Mouse (Mus musculus): Measurements from ENCODE around the gene Cabp1. TPM values are rescaled to one million over a fixed set of nuclear protein-coding genes. Genes with fewer than 3 reads are reported as not detected.

The Cabp1 gene
- polyA plus RNA-seq, 1 experiment, result not detected

- Histone ChIP-seq H3K4me3 (replicated peaks) (no peak overlapping the region), H3K9me3 (ENCODE audit: control insufficient read depth, low read length) (no peaks in the 10 kb centered on the region), H3K4me1 (ENCODE audit: control insufficient read depth) (peaks cover 7% of the 10 kb centered on the region), H3K27me3 (ENCODE audit: control insufficient read depth) (no peaks in the 10 kb centered on the region), H3K36me3 (ENCODE audit: control insufficient read depth) (peaks cover 52% of the 10 kb centered on the region)
- TF ChIP-seq GATA1 (IDR thresholded peaks at IDR 0.05; ENCODE audit: low read length), result no peak
- TF ChIP-seq TAL1 (IDR thresholded peaks at IDR 0.05; ENCODE audit: low read length), result no peak
Observed at GRCm38 (mm10) chr5:115127421-115128179, 66.6 kb downstream of the Cabp1 start.

- TF ChIP-seq TAL1 (IDR thresholded peaks at IDR 0.05; ENCODE audit: low read length) (no peak), GATA1 (IDR thresholded peaks at IDR 0.05; ENCODE audit: low read length) (no peak)
- peaks cover 2% of the 10 kb centered on the region; the same call in 1 of the 2 replicates for H3K9me3 ChIP-seq (ENCODE audit: control insufficient read depth, low read length)
- no peaks in the 10 kb centered on the region for H3K27me3 ChIP-seq (ENCODE audit: control insufficient read depth)
- H3K4me1 ChIP-seq (ENCODE audit: control insufficient read depth), result peaks cover 13% of the 10 kb centered on the region
- no peak overlapping the region for H3K4me3 ChIP-seq (replicated peaks)
- H3K36me3 ChIP-seq (ENCODE audit: control insufficient read depth), result peaks cover 52% of the 10 kb centered on the region
Observed at GRCm38 (mm10) chr5:115126578-115127312, 67.4 kb downstream of the Cabp1 start.

- H3K9me3 ChIP-seq (ENCODE audit: control insufficient read depth, low read length), result peaks cover 2% of the 10 kb centered on the region; the same call in 1 of the 2 replicates
- H3K4me3 ChIP-seq (replicated peaks), result no peak overlapping the region
- no peak for TF ChIP-seq TAL1 (IDR thresholded peaks at IDR 0.05; ENCODE audit: low read length)
- no peak for TF ChIP-seq GATA1 (IDR thresholded peaks at IDR 0.05; ENCODE audit: low read length)
- peaks cover 16% of the 10 kb centered on the region for H3K4me1 ChIP-seq (ENCODE audit: control insufficient read depth)
- H3K27me3 ChIP-seq (ENCODE audit: control insufficient read depth), result no peaks in the 10 kb centered on the region
- peaks cover 52% of the 10 kb centered on the region for H3K36me3 ChIP-seq (ENCODE audit: control insufficient read depth)
Observed at GRCm38 (mm10) chr5:115125211-115125871, 68.8 kb downstream of the Cabp1 start.

- no peaks in the 10 kb centered on the region for H3K27me3 ChIP-seq (ENCODE audit: control insufficient read depth)
- H3K36me3 ChIP-seq (ENCODE audit: control insufficient read depth), result peaks cover 46% of the 10 kb centered on the region
- peaks cover 17% of the 10 kb centered on the region for H3K4me1 ChIP-seq (ENCODE audit: control insufficient read depth)
- peaks cover 2% of the 10 kb centered on the region; the same call in 1 of the 2 replicates for H3K9me3 ChIP-seq (ENCODE audit: control insufficient read depth, low read length)
- no peak overlapping the region for H3K4me3 ChIP-seq (replicated peaks)
- TF ChIP-seq GATA1 (IDR thresholded peaks at IDR 0.05; ENCODE audit: low read length), result no peak
- no peak for TF ChIP-seq TAL1 (IDR thresholded peaks at IDR 0.05; ENCODE audit: low read length)
Observed at GRCm38 (mm10) chr5:115124690-115125089, 69.5 kb downstream of the Cabp1 start.

- Histone ChIP-seq H3K27me3 (ENCODE audit: control insufficient read depth) (no peaks in the 10 kb centered on the region), H3K9me3 (ENCODE audit: control insufficient read depth, low read length) (peaks cover 10% of the 10 kb centered on the region), H3K4me1 (ENCODE audit: control insufficient read depth) (peaks cover 34% of the 10 kb centered on the region), H3K4me3 (replicated peaks) (no peak overlapping the region), H3K36me3 (ENCODE audit: control insufficient read depth) (peaks cover 28% of the 10 kb centered on the region)
- TF ChIP-seq TAL1 (IDR thresholded peaks at IDR 0.05; ENCODE audit: low read length) (no peak), GATA1 (IDR thresholded peaks at IDR 0.05; ENCODE audit: low read length) (no peak)
Observed at GRCm38 (mm10) chr5:115120978-115121377, 73.2 kb downstream of the Cabp1 start.

- Histone ChIP-seq H3K4me1 (ENCODE audit: control insufficient read depth) (peaks cover 30% of the 10 kb centered on the region), H3K36me3 (ENCODE audit: control insufficient read depth) (peaks cover 19% of the 10 kb centered on the region), H3K9me3 (ENCODE audit: control insufficient read depth, low read length) (peaks cover 10% of the 10 kb centered on the region), H3K4me3 (replicated peaks) (peak within 1 kb of the TSS; percentile 76), H3K27me3 (ENCODE audit: control insufficient read depth) (no peaks in the 10 kb centered on the region)
- no peak for TF ChIP-seq TAL1 (IDR thresholded peaks at IDR 0.05; ENCODE audit: low read length)
- no peak for TF ChIP-seq GATA1 (IDR thresholded peaks at IDR 0.05; ENCODE audit: low read length)
Observed at GRCm38 (mm10) chr5:115118961-115119570, 75.1 kb downstream of the Cabp1 start, which contains the start of gene Acads. Acads (minus strand) TSS chr5:115119346.

Other genes with a start within 250 kb of the Cabp1 start
- 0.03 and 0.14 TPM in 2 replicates for gene Hnf1a, start 223.3 kb downstream of the Cabp1 start, polyA plus RNA-seq (2012)
- gene Sppl3, start 183.2 kb downstream of the Cabp1 start, polyA plus RNA-seq (2012), result 4.4 and 4.6 TPM in 2 replicates
- not detected in 2 replicates for gene Gm10401, start 96.1 kb downstream of the Cabp1 start, polyA plus RNA-seq (2012)
- 0.71 and 0.84 TPM in 2 replicates for gene Acads, start 75.0 kb downstream of the Cabp1 start, polyA plus RNA-seq (2012)
- 1.3 and 1.6 TPM in 2 replicates for gene Unc119b, start 59.4 kb downstream of the Cabp1 start, polyA plus RNA-seq (2012)
- gene Mlec, start 36.2 kb downstream of the Cabp1 start, polyA plus RNA-seq (2012), result 0.53 and 0.69 TPM in 2 replicates
- 12.0 and 13.2 TPM in 2 replicates for gene Pop5, start 41.5 kb upstream of the Cabp1 start, polyA plus RNA-seq (2012)
- 97.3 and 107 TPM in 2 replicates for gene Rnf10, start 78.5 kb upstream of the Cabp1 start, polyA plus RNA-seq (2012)
- gene Coq5, start 85.3 kb upstream of the Cabp1 start, polyA plus RNA-seq (2012), result 1.6 and 1.9 TPM in 2 replicates
- 85.2 and 91.7 TPM in 2 replicates for gene Dynll1, start 106.6 kb upstream of the Cabp1 start, polyA plus RNA-seq (2012)
- 5.3 and 5.5 TPM in 2 replicates for gene Srsf9, start 132.8 kb upstream of the Cabp1 start, polyA plus RNA-seq (2012)
- gene Gatc, start 146.8 kb upstream of the Cabp1 start, polyA plus RNA-seq (2012), result 1.4 and 1.7 TPM in 2 replicates
- gene Triap1, start 146.8 kb upstream of the Cabp1 start, polyA plus RNA-seq (2012), result 0.33 and 0.72 TPM in 2 replicates
- gene Cox6a1, start 154.6 kb upstream of the Cabp1 start, polyA plus RNA-seq (2012), result 742 and 772 TPM in 2 replicates
- 0.14 TPM in 1 of 2 replicates, not detected in the other for gene Msi1, start 235.2 kb upstream of the Cabp1 start, polyA plus RNA-seq (2012)

Measured in erythroblast, embryonic 14.5 days (primary cell).